Mouse (Mus musculus) intestine, embryonic 14.5 days (tissue): ENCODE results near the gene Xpot. TPM values are rescaled to one million over a fixed set of nuclear protein-coding genes. Genes with fewer than 3 reads are reported as not detected.

Experiments used
- ATAC-seq: fragments of 200-750 bp; cut with Nextera tagmentation; replicated peaks from 2 replicates; pipeline ENCODE4 v1.8.0; 2017; ENCODE audit warnings: low read depth, moderate number of reproducible peaks, moderate TSS enrichment, moderate library complexity; ENCODE audit not compliant: low FRiP score, low TSS enrichment
- DNase-seq: peaks from one replicate; pipeline ENCODE4 v3.0.0-alpha.2; 2018; ENCODE audit warnings: low spot score
- H3K27ac ChIP-seq: fragments of 300-500 bp; sonication (generic); 2 replicates; pipeline ENCODE4 v1.5.1; 2014; ENCODE audit warnings: low read depth, mild to moderate bottlenecking, control low read depth
- H3K27me3 ChIP-seq: fragments of 300-500 bp; sonication (generic); replicated peaks from 2 replicates; pipeline ENCODE4 v1.6.1; 2014; ENCODE audit warnings: low read length, control low read depth; ENCODE audit not compliant: control insufficient read depth, insufficient read depth
- H3K36me3 ChIP-seq: fragments of 300-500 bp; sonication (generic); 2 replicates; pipeline ENCODE4 v1.6.1; 2014; ENCODE audit warnings: low read length, control low read depth; ENCODE audit not compliant: control insufficient read depth, insufficient read depth
- H3K4me1 ChIP-seq: fragments of 300-500 bp; sonication (generic); replicated peaks from 2 replicates; pipeline ENCODE4 v1.6.1; 2014; ENCODE audit warnings: low read length, control low read depth, mixed read lengths; ENCODE audit not compliant: control insufficient read depth, insufficient read depth
- H3K4me2 ChIP-seq: fragments of 300-500 bp; sonication (generic); 2 replicates; pipeline ENCODE4 v1.6.1; 2014; ENCODE audit warnings: low read length
- H3K4me3 ChIP-seq: fragments of 300-500 bp; sonication (generic); 2 replicates; pipeline ENCODE4 v1.5.1; 2014; ENCODE audit warnings: low read depth, low read length, control low read depth, mixed read lengths
- H3K9ac ChIP-seq: fragments of 300-500 bp; sonication (generic); 2 replicates; pipeline ENCODE4 v1.6.1; 2014; ENCODE audit warnings: mild to moderate bottlenecking, low read length
- H3K9me3 ChIP-seq: fragments of 300-500 bp; sonication (generic); 2 replicates; pipeline ENCODE4 v1.6.1; 2016; ENCODE audit warnings: low read length, control low read depth; ENCODE audit not compliant: control insufficient read depth
- WGBS: fragments of 180-500 bp; shearing (Covaris S2); extraction: QIAGEN DNeasy Blood & Tissue Kit; methylation state at CpG from one replicate; pipeline ENCODE4 v1.1.7; 2014; 5-methylcytosine and 5-hydroxymethylcytosine counted together
- microRNA-seq: library from miRNA; unstranded; fragments of <30 nt; microRNA quantifications from one replicate; pipeline ENCODE4, GENCODE M21; 2016
- polyA plus RNA-seq: library from polyadenylated mRNA; unstranded; fragments of >200 nt; fragmentation: Nextera tagmentation; extraction: Ambion mirVana; gene quantifications from 2 replicates; pipeline ENCODE4 v1.2.1, GENCODE M21; 2014

Gene Xpot
- polyA plus RNA-seq, 1 experiment from 2014 or later: 48.1 TPM

DNA sequence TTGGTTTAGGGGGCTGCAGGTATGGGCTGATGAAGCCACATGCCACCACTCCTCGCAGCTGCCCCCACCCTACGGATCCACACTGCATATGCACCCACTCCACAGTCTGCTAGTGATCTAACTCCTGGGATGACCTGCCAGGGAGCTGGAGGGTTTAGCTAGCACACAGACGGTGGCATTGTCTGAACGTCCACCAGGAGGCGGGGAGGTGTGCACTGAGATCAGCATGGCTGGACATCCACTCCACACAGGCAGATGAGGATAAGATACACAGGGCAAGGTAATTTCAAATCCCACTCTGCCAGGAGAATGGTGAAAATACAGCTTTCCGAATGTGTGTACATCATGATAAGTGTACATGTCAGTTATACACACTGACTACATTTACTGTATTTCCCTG is 69.9 kb downstream of the Xpot start:
- Histone ChIP-seq H3K9me3 (no peaks in the 10 kb centered on the region), H3K9ac (no peak overlapping the region), H3K27ac (no peak overlapping the region), H3K27me3 (no peaks in the 10 kb centered on the region), H3K4me2 (no peak overlapping the region), H3K36me3 (peaks cover 87% of the 10 kb centered on the region), H3K4me1 (no peaks in the 10 kb centered on the region), H3K4me3 (no peak overlapping the region)
- DNase-seq (no peak), ATAC-seq (no peak)
- WGBS: 78% methylated on average over 6 of the region's 6 CpGs

DNA sequence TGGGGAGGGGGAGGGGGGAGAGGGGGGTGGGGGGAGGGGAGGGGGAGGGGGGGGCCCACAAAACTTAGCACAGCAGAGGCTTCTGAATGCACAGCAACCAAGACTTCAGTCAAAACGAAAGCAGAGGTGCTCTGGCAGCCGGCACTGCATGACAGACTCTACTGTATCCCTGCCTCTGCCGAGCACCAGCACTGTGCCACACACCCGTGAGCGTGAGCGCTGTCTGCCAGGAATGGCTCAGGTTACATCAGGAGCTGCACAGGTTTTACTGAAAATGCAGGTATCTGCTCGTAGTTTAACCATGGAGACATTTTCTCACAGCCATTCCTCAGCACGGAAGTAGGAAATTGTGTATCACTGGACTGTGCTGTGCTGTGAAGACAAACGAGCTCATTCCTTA is 75.8 kb downstream of the Xpot start:
- Histone ChIP-seq H3K4me2 (no peak overlapping the region), H3K9ac (no peak overlapping the region), H3K36me3 (peaks cover 87% of the 10 kb centered on the region), H3K4me1 (no peaks in the 10 kb centered on the region), H3K9me3 (no peaks in the 10 kb centered on the region), H3K4me3 (no peak overlapping the region), H3K27ac (no peak overlapping the region), H3K27me3 (no peaks in the 10 kb centered on the region)
- ATAC-seq (no peak), DNase-seq (no peak)
- 86% methylated on average over 9 of the region's 9 CpGs for WGBS

DNA sequence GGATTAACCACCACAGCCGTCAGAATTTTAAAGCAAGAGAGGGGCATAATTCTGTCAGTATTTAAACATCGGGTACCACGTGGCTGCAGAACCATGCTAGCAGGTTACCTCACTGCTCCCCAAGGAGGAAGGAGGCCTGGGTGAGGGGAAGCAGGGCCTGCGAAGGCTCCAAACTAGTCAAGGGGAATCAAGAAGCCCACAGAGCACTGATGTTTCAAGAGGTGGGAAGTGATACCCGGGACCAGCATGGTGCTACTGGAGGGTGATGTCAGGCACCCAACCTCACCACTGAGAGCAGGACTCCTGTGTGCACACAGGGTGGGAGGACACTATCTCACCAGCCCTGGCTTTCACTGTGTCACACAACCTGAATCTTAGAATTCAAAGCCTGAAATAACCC is 76.5 kb downstream of the Xpot start:
- no peak overlapping the region for H3K9ac ChIP-seq
- no peak overlapping the region for H3K4me2 ChIP-seq
- no peak overlapping the region for H3K4me3 ChIP-seq
- 86% methylated on average over 5 of the region's 5 CpGs for WGBS
- no peaks in the 10 kb centered on the region for H3K9me3 ChIP-seq
- ATAC-seq (no peak), DNase-seq (no peak)
- no peaks in the 10 kb centered on the region for H3K27me3 ChIP-seq
- no peaks in the 10 kb centered on the region for H3K4me1 ChIP-seq
- H3K36me3 ChIP-seq: peaks cover 84% of the 10 kb centered on the region
- H3K27ac ChIP-seq: no peak overlapping the region

DNA sequence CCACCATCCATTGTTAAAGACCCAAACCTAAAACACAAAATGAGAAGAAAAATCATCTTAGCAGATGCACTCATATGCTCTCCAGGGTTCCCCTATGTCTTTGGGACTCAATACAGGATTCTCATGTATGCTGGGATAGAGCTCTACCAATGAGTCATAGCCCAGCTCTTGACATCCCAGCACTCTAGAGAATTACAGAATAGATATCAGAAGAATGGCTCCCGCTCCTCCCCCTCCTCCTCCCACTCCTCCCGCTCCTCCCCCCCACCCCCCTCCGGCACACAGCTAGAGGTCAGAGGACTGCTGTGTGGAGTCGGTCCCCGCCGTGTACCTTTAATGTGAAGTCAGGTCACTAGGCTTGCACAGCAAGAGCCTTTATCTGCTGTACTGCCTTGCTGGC is 79.0 kb downstream of the Xpot start:
- ATAC-seq: no peak
- Histone ChIP-seq H3K9me3 (no peaks in the 10 kb centered on the region), H3K27ac (no peak overlapping the region), H3K4me1 (no peaks in the 10 kb centered on the region), H3K4me2 (no peak overlapping the region), H3K9ac (no peak overlapping the region), H3K27me3 (no peaks in the 10 kb centered on the region), H3K36me3 (peaks cover 64% of the 10 kb centered on the region), H3K4me3 (no peak overlapping the region)
- no peak for DNase-seq
- 85% methylated on average over 6 of the region's 6 CpGs for WGBS

- 93% methylated on average over 6 of the region's 6 CpGs for WGBS
- H3K36me3 ChIP-seq: peaks cover 30% of the 10 kb centered on the region
- no peak overlapping the region for H3K27ac ChIP-seq
- no peak for DNase-seq
- H3K4me3 ChIP-seq: no peak overlapping the region
- H3K4me2 ChIP-seq: no peak overlapping the region
- no peaks in the 10 kb centered on the region for H3K4me1 ChIP-seq
- no peaks in the 10 kb centered on the region for H3K27me3 ChIP-seq
- no peak overlapping the region for H3K9ac ChIP-seq
- H3K9me3 ChIP-seq: no peaks in the 10 kb centered on the region
- no peak for ATAC-seq
Measured at GRCm38 (mm10) chr10:121543577-121543976, 82.6 kb downstream of the Xpot start.

DNA sequence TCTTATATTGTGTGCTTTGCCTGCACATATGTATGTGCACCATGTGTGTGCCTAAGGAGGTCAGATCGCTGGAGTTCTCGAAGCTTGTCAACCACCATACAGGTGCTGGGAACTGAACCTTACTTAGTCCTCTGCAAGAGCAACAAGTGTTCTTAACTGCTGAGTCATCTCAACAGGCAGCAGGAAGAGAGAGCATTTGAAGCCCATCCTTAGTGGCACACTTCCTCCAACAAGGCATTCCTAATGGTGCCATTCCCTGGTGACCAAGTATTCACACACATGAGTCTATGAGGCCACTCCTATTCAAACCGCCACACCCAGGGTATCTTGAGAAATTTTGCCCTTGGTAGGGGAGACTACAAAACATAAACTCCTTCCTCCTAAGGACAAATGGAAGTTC is 84.0 kb downstream of the Xpot start:
- no peaks in the 10 kb centered on the region for H3K27me3 ChIP-seq
- H3K4me1 ChIP-seq: no peaks in the 10 kb centered on the region
- 94% methylated on average over 3 of the region's 3 CpGs for WGBS
- no peak overlapping the region for H3K27ac ChIP-seq
- ATAC-seq (no peak), DNase-seq (no peak)
- no peaks in the 10 kb centered on the region for H3K9me3 ChIP-seq
- H3K4me3 ChIP-seq: no peak overlapping the region
- peaks cover 22% of the 10 kb centered on the region for H3K36me3 ChIP-seq
- no peak overlapping the region for H3K4me2 ChIP-seq
- no peak overlapping the region for H3K9ac ChIP-seq

Small RNA genes lying within 50 kb of the gene (microRNA-seq; reads per million reads assigned to microRNA genes)
- not detected for gene Gm24330

Other genes starting within 250 kb of the Xpot start
- gene Rassf3, start 150.0 kb downstream of the Xpot start, polyA plus RNA-seq: 20.9 and 24.6 TPM in 2 replicates
- gene Tbk1, start 39.5 kb downstream of the Xpot start, polyA plus RNA-seq: 34.8 and 40.3 TPM in 2 replicates
- gene D930020B18Rik, start 15.3 kb upstream of the Xpot start, polyA plus RNA-seq: 0.27 and 0.68 TPM in 2 replicates
- gene BC048403, start 113.6 kb upstream of the Xpot start, polyA plus RNA-seq: 4.5 and 5.2 TPM in 2 replicates